Mouse (Mus musculus) R1 (cell line): ENCODE measurements around the gene Maml3.

ENCODE experiments used
- DNase-seq: peaks from one replicate; pipeline ENCODE4 v3.0.0-alpha.2; 2018; ENCODE audit warnings: low read depth, low spot score

Maml3 gene

DNA sequence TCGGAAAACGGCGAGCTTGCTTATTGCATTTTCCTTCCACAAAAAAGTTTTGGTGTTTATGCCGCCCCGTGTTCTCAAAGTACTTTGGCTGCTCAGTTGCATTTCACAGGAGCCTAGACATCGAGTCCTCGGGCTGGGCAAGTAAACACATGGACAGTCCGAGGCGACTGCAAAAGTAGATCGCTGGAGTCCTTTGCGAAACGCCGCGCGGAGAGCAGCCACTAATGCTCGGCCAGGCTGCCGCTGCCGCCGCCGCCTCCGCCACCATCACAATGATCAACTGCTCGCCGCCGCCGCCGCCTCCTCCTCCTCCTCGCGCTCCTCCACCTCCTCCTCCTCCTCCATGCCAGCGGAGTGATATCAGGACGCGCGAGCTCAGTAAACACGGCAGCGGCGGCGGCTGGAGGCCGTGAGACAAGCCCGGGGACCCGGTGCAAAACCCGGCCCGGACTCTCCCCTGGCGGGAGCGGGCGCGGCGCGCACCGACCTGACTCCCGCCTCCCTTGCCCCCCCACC is at the start of gene Maml3:
Gene Maml3, minus strand, starts transcription at position 441 of the 516 bp plus-strand sequence.
- DNase-seq, result peak; percentile 86

DNA sequence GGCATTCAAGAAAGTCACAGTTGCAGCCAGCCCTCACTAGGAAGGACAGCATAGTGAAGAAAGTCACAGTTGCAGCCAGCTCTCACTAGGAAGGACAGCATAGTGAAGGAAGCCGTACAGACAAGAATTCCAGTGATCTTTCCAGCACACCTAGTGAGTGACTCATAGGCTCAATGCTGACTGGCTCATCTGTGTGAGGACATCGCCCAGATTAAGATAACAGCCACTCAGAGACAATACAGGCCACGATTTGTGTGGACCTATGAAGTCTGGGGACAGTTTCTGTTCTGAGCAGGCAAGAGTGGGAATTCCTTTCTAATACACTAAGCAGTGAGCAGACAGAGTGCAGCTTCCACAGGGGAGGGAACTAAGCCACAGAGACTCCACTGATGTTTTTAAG is 46.3 kb upstream of the Maml3 start:
- DNase-seq, result no peak

- DNase-seq, result no peak
Measured at GRCm38 (mm10) chr3:52148301-52148700, 43.4 kb upstream of the Maml3 start.

DNA sequence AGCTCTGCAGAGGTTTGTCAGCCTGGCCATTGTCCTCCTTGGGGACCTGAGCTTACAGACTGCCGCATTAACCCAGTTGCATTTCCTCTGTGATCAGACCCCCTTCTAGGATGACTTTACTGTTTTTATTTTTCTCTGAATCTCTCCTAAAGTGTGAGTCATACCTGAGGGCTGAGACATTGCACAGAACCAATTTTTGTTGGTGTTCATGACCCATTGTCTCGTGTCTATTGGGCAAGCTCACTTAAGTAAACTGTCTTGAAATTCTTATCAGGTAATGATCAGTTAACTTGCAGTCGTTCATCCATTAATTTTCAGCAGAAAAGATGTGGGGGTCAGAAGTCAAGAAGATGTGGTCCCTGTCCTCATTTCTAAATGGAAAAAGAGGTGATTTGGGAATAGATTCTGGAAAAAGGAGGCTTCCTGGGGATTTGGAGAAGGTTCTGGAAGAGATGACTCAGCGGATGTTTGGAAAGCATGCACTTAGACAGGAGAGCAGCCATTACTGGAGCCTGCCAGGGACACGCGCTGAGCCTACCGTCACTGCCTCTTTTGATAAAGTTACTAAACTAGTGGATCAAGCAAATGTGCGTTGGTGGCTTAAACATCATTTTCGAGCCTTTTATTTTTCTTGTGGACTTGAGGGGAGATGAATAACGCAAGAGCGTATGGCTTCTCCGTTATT is 40.0 kb upstream of the Maml3 start:
- DNase-seq, result no peak

- DNase-seq, result no peak
Measured at GRCm38 (mm10) chr3:52143017-52143416, 38.1 kb upstream of the Maml3 start.

DNA sequence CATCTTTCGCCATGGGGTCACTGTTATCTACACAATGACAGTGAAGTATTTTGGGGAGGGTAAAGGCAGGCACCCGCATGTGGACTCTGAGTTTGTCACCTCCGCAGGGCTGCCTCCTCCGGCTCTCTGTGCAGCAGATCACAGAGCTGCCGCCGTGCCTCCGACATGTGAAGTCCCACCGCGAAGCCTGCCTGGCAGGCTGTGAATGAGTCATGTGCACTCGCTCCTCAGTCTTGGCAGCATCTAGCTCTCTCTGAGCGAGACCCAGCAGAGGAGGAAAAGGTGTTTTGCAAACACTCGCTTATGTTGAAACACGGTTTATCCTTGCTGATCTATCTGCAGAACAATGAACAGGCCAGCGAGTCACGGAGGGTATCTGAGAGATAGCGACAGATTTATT is 35.3 kb upstream of the Maml3 start:
- DNase-seq, result no peak

DNA sequence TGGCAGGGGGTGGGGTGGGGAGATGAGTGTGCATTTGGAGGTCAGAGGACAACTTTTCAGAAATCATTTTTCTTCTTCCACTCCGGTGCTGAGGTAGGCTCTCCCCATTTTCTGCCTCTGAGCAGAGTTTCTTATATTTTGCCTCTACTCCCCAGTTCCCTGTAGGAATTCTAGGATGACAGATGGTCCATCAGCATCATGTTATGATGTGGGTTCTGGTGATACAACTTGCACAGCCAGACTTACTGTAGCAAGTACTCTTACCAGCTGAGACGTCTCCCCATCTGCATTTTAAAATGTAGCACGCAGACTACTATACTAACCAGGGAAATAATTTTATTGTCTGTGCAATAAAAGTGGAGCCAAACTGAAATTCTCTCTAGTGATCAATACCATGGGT is 20.5 kb upstream of the Maml3 start:
- DNase-seq, result no peak

DNA sequence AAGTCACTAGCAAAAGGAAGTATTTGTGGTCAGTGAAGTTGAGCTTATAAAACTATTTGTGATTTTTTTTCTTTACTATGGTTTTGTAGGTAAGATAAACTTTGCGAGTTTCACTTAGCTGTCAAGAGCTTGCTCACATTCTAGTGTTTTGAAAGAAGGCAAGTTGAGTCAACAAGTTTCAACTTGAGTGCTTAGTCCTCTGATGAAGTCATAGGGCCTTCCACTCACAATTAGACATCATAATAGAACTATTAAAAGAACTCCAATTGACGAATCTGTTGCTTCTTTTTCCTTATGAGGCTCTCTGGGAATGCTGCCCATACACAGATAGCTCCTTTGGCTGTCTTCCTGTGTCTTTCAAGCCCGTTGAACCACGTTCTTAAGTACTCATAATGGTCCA is 16.0 kb upstream of the Maml3 start:
- no peak for DNase-seq

GRCm38 (mm10) chr3:52119216-52119615 is 14.3 kb upstream of the Maml3 start:
- no peak for DNase-seq

GRCm38 (mm10) chr3:52115421-52115820 is 10.5 kb upstream of the Maml3 start:
- DNase-seq, result no peak

DNA sequence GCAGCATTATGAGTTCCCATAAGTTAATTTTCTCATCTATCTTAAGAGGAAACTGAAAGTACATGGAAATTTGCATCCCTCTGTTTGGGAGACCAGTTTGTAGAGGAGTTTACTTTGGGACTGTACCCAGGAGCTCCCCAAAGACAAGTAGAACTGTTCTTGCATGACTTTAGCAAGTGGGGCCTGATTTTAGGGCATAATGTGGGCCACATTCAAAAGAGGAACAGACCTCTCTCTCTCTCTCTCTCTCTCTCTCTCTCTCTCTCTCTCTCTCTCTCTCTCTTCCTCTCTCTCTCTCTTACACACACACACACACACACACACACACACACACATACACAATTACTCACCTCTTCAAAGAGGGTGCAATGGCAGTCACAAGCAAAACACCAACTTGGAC is 3.2 kb upstream of the Maml3 start:
- DNase-seq, result no peak

- no peak for DNase-seq
Measured at GRCm38 (mm10) chr3:52105156-52105555, 280 bp upstream of the Maml3 start.

DNA sequence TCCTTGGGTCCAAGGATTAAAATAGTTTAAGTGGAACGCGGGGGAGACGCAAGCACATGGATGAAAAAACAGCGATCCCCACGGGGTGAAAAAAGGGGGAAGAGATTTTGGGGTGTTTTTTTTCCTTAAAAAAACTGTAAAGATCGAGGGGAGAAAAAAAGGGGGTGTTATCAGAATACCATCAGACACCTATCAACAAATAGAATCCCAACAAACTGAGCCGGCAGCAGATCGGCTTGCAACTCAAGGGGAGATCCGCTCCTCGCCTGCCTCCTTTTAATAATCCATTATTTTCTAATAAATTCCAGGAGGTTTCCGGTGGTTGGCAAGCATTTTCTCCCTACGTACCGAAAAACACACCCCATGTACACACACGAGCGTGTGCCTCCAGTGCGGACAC is 668 bp downstream of the Maml3 start:
- DNase-seq, result peak; percentile 4

DNA sequence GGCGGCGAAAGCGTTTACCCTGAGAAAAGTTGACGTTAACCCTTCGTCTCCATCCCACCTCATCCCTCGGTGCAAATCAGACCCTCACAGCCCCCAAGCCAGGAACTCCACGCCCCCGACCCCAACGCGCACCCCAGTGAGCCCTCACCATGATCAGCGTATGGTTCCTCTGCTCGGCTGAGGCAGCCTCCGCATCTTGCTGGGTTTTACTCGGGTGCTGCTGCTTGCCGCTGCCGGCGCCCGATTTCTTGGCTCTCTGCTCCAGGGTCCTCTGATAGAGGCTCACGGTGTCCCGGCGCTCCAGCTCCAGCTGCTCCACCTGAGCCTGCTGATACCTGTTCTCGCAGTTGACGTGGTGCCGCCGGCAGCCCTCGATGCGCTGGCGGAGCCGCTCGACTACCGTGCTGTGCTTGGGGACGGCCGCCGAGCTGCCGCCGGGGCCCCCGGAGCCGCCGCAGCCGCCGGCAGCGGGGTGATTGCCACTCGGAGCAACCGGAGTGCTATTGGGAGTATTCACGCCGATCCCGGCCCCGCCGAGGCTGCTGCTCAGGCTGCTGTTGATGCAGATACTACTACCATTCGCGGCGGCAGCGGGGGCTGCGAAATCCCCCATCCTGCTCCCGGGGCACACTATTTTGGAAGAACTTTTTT is 1.2 kb downstream of the Maml3 start:
- DNase-seq, result peak; percentile 44

GRCm38 (mm10) chr3:52102601-52103530 is 2.0 kb downstream of the Maml3 start:
- peak; percentile 97 for DNase-seq

GRCm38 (mm10) chr3:52101977-52102600 is 2.8 kb downstream of the Maml3 start:
- peak; percentile 93 for DNase-seq

DNA sequence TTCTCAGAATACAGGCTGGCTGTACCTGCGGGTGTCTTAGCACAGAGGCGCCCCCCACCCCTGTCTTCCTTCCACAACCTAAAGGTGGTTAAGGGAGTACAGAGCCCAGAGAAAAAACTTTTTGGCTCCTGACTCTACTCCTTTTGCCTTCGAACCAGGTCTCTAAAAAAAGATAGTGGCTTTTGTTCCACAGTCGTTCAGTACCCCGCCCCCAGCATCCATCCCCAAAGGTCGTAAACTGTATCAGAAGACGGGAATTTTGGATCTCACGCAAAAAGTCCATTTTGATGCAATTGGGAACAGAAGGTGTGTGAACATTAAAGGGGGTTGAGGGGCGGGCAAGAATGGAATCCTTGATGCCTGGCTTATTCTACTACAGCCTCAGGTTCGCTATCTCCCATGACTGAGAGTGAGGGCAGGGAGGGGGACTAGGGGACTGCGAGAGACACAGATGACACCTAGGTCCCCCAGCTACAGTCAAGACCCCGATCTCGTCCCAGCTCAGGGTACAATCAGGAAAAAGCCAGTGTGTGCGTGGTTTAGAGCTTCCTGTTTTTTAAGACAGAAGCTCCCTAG is 3.4 kb downstream of the Maml3 start:
- DNase-seq, result no peak

- no peak for DNase-seq
Measured at GRCm38 (mm10) chr3:52100926-52101325, 4.0 kb downstream of the Maml3 start.

DNA sequence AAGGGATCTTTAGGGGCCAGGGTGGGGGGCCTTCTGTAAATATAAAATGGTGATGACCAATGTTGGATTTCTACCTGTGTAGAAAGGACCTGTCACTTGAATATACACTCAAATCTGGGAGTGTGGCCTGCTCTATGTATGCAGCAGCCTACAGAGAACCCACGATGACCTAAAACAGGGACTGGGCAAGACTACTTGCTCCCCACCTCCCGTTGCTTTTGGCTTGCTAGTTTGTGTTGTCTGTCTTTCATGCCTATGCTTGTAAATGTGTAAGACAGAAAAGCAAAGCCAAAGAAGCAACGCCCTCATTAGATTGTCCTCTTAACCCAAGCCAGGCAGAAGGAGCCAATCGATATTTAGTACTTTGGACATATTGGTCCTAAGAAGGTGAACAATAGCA is 4.6 kb downstream of the Maml3 start:
- DNase-seq, result no peak

GRCm38 (mm10) chr3:52099286-52099685 is 5.6 kb downstream of the Maml3 start:
- no peak for DNase-seq

DNA sequence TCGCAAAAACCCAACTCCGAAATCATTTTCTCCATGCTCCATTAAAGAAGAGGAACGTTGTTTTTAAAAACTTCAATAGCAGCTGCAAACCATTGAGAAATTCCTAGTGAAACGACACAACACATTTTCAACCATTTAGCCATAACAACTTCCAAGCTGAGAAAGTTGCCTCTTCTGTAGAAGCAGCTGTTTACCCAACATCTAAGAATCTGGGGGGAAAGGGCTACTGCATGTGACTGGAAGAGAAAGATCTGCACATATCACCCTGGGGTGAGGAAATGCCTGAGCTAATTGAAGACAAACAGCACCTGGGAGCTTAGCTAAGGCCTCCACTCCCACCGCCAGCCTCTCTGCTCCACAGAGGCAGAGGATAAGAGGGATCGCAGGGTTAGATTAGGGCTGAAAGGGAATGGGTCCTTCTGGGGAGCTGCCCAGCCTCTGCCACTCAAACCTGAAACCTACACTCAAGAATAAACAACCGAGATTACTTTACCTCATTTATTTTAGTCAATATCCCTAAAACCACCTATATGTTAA is 13.5 kb downstream of the Maml3 start:
- DNase-seq, result no peak
